Mouse (Mus musculus) macrophage (primary cell): Measurements from ENCODE around the gene Slc1a7. TPM values are rescaled to one million over a fixed set of nuclear protein-coding genes. Genes with fewer than 3 reads are reported as not detected.
A peak's percentile ranks its signal among the peaks of the same experiment; 100 is the strongest.

Experiments used
- H3K27ac ChIP-seq: fragments of 350-480 bp; formaldehyde crosslinking; 2 replicates; pipeline ENCODE4 v1.9.0; 2021
- H3K36me3 ChIP-seq: fragments of 350-480 bp; formaldehyde crosslinking; 2 replicates; pipeline ENCODE4 v1.9.0; 2021; ENCODE audit errors: inconsistent target
- H3K4me3 ChIP-seq: fragments of 350-480 bp; formaldehyde crosslinking; 2 replicates; pipeline ENCODE4 v1.9.0; 2021; ENCODE audit errors: inconsistent target
- H3K79me2 ChIP-seq: fragments of 350-480 bp; formaldehyde crosslinking; 2 replicates; pipeline ENCODE4 v1.9.0; 2021; ENCODE audit errors: inconsistent target
- WGBS: methylation state at CpG from one replicate; pipeline ENCODE4 v1.1.7; 2026; ENCODE audit warnings: inconsistent platforms; ENCODE audit not compliant: missing documents; 5-methylcytosine and 5-hydroxymethylcytosine counted together
- polyA plus RNA-seq: library from polyadenylated mRNA; stranded (reverse); fragments of 250-400 nt; gene quantifications from 3 replicates; pipeline ENCODE4 v1.2.4, GENCODE M21; 2018; ENCODE audit warnings: inconsistent platforms
- total RNA-seq, 78 experiments: library from RNA; depleted of rRNA; stranded (reverse); fragments of 250-400 nt; gene quantifications; 1 replicate in 9 of 78; 2 replicates in 24 of 78; 3 replicates in 43 of 78; 4 replicates in 2 of 78; pipeline ENCODE4 v1.2.4; 2018; ENCODE audit warnings: inconsistent platforms in 56 of 78

The Slc1a7 gene
- not detected for total RNA-seq (2018; cell fraction: chromatin; rRNA removed)
- total RNA-seq (2018; cell fraction: cytosol; rRNA removed) = not detected
- not detected for total RNA-seq (2018; cell fraction: nucleus; rRNA removed)
- polyA plus RNA-seq = not detected in 3 replicates

- H3K27ac ChIP-seq = no peak within 1 kb of the TSS
- WGBS = 88% methylated on average over 16 of the region's 16 CpGs
- H3K36me3 ChIP-seq = no peaks in the 10 kb centered on the region
- H3K4me3 ChIP-seq = no peak within 1 kb of the TSS
- no peaks in the 10 kb centered on the region for H3K79me2 ChIP-seq
Measured at GRCm38 (mm10) chr4:107967966-107968682, at the start of gene Slc1a7. Slc1a7 (plus strand) TSS chr4:107968332.

- WGBS = 87% methylated on average over 2 of the region's 2 CpGs
- Histone ChIP-seq H3K4me3 (no peak overlapping the region), H3K79me2 (peaks cover 6% of the 10 kb centered on the region; the same call in 1 of the 2 replicates), H3K27ac (no peak overlapping the region), H3K36me3 (no peaks in the 10 kb centered on the region)
Measured at GRCm38 (mm10) chr4:107920336-107920735, 47.8 kb upstream of the Slc1a7 start.

GRCm38 (mm10) chr4:107921152-107921695, 46.9 kb upstream of the Slc1a7 start:
- 72% methylated on average over 8 of the region's 8 CpGs for WGBS
- Histone ChIP-seq H3K79me2 (peaks cover 6% of the 10 kb centered on the region; the same call in 1 of the 2 replicates), H3K27ac (no peak overlapping the region), H3K4me3 (no peak overlapping the region), H3K36me3 (no peaks in the 10 kb centered on the region)

- Histone ChIP-seq H3K4me3 (no peak overlapping the region), H3K36me3 (no peaks in the 10 kb centered on the region), H3K27ac (no peak overlapping the region), H3K79me2 (peaks cover 6% of the 10 kb centered on the region; the same call in 1 of the 2 replicates)
- 61% methylated on average over 4 of the region's 4 CpGs for WGBS
Measured at GRCm38 (mm10) chr4:107921952-107922351, 46.2 kb upstream of the Slc1a7 start.

- peaks cover 6% of the 10 kb centered on the region; the same call in 1 of the 2 replicates for H3K79me2 ChIP-seq
- no peaks in the 10 kb centered on the region for H3K36me3 ChIP-seq
- 1% methylated on average over 38 of the region's 38 CpGs for WGBS
- peak within 1 kb of the TSS; percentile 22; the same call in 1 of the 2 replicates for H3K27ac ChIP-seq
- peak within 1 kb of the TSS; percentile 79 for H3K4me3 ChIP-seq
Measured at GRCm38 (mm10) chr4:107923145-107923802, 44.9 kb upstream of the Slc1a7 start, which contains the start of gene Cpt2. Cpt2 (minus strand) TSS chr4:107923610.

GRCm38 (mm10) chr4:107923803-107924194, 44.3 kb upstream of the Slc1a7 start:
- WGBS = 13% methylated on average over 3 of the region's 7 CpGs
- Histone ChIP-seq H3K27ac (no peak overlapping the region), H3K36me3 (no peaks in the 10 kb centered on the region), H3K4me3 (peak overlapping the region; percentile 79; the same call in 1 of the 2 replicates), H3K79me2 (peaks cover 6% of the 10 kb centered on the region; the same call in 1 of the 2 replicates)

- Histone ChIP-seq H3K27ac (no peak overlapping the region), H3K36me3 (no peaks in the 10 kb centered on the region), H3K79me2 (no peaks in the 10 kb centered on the region), H3K4me3 (no peak overlapping the region)
- 93% methylated on average over 2 of the region's 2 CpGs for WGBS
Measured at GRCm38 (mm10) chr4:107928269-107928668, 39.9 kb upstream of the Slc1a7 start.

- Histone ChIP-seq H3K36me3 (no peaks in the 10 kb centered on the region), H3K27ac (no peak overlapping the region), H3K79me2 (no peaks in the 10 kb centered on the region), H3K4me3 (no peak overlapping the region)
- 60% methylated on average over 2 of the region's 2 CpGs for WGBS
Measured at GRCm38 (mm10) chr4:107928726-107929125, 39.4 kb upstream of the Slc1a7 start.

GRCm38 (mm10) chr4:107931453-107931852, 36.7 kb upstream of the Slc1a7 start:
- H3K4me3 ChIP-seq = no peak overlapping the region
- no peaks in the 10 kb centered on the region for H3K79me2 ChIP-seq
- H3K36me3 ChIP-seq = no peaks in the 10 kb centered on the region
- 87% methylated on average over 3 of the region's 3 CpGs for WGBS
- H3K27ac ChIP-seq = no peak overlapping the region

- H3K4me3 ChIP-seq = no peak overlapping the region
- WGBS = 90% methylated on average over 8 of the region's 8 CpGs
- no peak overlapping the region for H3K27ac ChIP-seq
- no peaks in the 10 kb centered on the region for H3K36me3 ChIP-seq
- no peaks in the 10 kb centered on the region for H3K79me2 ChIP-seq
Measured at GRCm38 (mm10) chr4:107933239-107933638, 34.9 kb upstream of the Slc1a7 start.

- WGBS = 9% methylated on average over 3 of the region's 3 CpGs
- Histone ChIP-seq H3K4me3 (no peak overlapping the region), H3K36me3 (no peaks in the 10 kb centered on the region), H3K27ac (no peak overlapping the region), H3K79me2 (no peaks in the 10 kb centered on the region)
Measured at GRCm38 (mm10) chr4:107935254-107935653, 32.9 kb upstream of the Slc1a7 start.

GRCm38 (mm10) chr4:107937338-107937737, 30.8 kb upstream of the Slc1a7 start:
- no peak overlapping the region for H3K27ac ChIP-seq
- H3K79me2 ChIP-seq = no peaks in the 10 kb centered on the region
- no peaks in the 10 kb centered on the region for H3K36me3 ChIP-seq
- H3K4me3 ChIP-seq = no peak overlapping the region
- WGBS = 27% methylated on average over 6 of the region's 6 CpGs

- no peaks in the 10 kb centered on the region for H3K36me3 ChIP-seq
- no peak overlapping the region for H3K27ac ChIP-seq
- WGBS = 100% methylated on average over 2 of the region's 2 CpGs
- no peaks in the 10 kb centered on the region for H3K79me2 ChIP-seq
- H3K4me3 ChIP-seq = no peak overlapping the region
Measured at GRCm38 (mm10) chr4:107938124-107938523, 30.0 kb upstream of the Slc1a7 start.

GRCm38 (mm10) chr4:107942741-107943140, 25.4 kb upstream of the Slc1a7 start:
- Histone ChIP-seq H3K79me2 (no peaks in the 10 kb centered on the region), H3K27ac (no peak overlapping the region), H3K4me3 (no peak overlapping the region), H3K36me3 (no peaks in the 10 kb centered on the region)
- WGBS = 100% methylated on average over 7 of the region's 7 CpGs

GRCm38 (mm10) chr4:107944141-107944540, 24.0 kb upstream of the Slc1a7 start:
- no peak overlapping the region for H3K4me3 ChIP-seq
- H3K79me2 ChIP-seq = no peaks in the 10 kb centered on the region
- WGBS = 81% methylated on average over 2 of the region's 2 CpGs
- no peak overlapping the region for H3K27ac ChIP-seq
- H3K36me3 ChIP-seq = no peaks in the 10 kb centered on the region
